Mouse (Mus musculus) stomach, postnatal 0 days (tissue): Measurements from ENCODE around the gene Lrch4.

Experiments used
- CTCF ChIP-seq: IDR thresholded peaks from 2 replicates; pipeline ENCODE4 v1.5.1; 2016; ENCODE audit warnings: antibody characterized with exemption, low read depth, mild to moderate bottlenecking, moderate library complexity
- EP300 ChIP-seq: optimal IDR thresholded peaks from 2 replicates; pipeline ENCODE3; 2016; ENCODE audit warnings: antibody characterized with exemption

DNA sequence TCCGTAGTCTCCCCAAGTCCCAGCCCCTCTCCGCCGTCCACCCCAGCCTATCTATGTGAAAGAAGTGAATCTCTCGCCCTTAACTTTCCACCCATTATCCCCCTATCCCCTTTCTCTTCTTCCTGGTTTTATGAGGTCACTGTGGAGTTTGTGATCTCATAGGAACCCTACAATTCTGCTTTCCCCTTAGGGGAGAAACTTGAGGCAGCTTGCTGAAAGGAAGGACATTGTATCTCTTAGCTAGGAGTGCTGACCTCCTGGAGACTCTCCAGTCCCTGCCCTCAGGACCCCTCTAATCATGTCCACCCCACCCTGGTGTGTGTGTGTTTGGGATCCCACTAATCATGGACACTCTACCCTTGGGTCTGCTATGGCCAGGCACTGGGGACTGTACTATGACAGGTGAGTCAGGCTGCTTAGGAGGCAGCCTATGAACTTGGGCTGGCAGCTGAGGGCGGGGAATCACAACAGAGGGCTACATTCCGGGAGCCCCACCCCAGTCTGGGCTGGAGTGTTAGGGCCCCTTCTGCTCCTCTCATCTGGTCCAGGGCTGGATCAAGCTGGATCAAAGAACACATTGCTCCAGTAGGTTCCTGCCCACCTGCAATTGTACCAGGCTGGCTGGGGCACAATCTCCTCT, 1.1 kb downstream of the Lrch4 start:
- TF ChIP-seq CTCF (no peak), EP300 (no peak)
